Mouse (Mus musculus): ENCODE results near the gene Hpse2. TPM values are rescaled to one million over a fixed set of nuclear protein-coding genes. Genes with fewer than 3 reads are reported as not detected.
A peak's percentile ranks its signal among the peaks of the same experiment; 100 is the strongest.

Gene Hpse2
- total RNA-seq, 1 experiment from 2014 or later = 0.05 TPM

DNA sequence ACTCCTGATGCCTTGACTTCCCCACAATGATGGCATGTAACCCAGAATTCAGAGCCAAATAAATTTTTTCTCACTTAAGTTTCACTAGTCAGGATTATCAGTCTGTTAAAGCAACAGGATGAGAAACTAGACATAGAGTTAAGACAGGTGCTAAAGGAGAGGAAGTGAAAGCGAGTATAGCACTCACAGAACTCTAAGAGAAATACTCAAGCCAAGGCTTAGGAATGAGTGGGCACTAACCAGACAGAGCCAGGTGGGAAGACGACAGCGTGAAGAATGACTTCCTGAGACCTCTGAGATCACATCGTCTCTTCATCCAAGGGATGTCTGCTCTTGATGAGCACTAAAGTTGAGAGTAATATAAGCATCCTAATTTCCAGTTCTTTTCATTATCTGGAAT is 144.2 kb downstream of the Hpse2 start:
- no peak for ATAC-seq (replicated peaks in 1 of 2; ENCODE audit: insufficient read depth in 1 of 2, low FRiP score in 2 of 2, low TSS enrichment in 1 of 2, low read depth in 1 of 2, poor library complexity in 2 of 2, severe bottlenecking in 2 of 2)

GRCm38 (mm10) chr19:43231711-43232110 is 156.4 kb downstream of the Hpse2 start:
- no peak for ATAC-seq (replicated peaks in 1 of 2; ENCODE audit: insufficient read depth in 1 of 2, low FRiP score in 2 of 2, low TSS enrichment in 1 of 2, low read depth in 1 of 2, poor library complexity in 2 of 2, severe bottlenecking in 2 of 2)

- ATAC-seq (replicated peaks in 1 of 2; ENCODE audit: insufficient read depth in 1 of 2, low FRiP score in 2 of 2, low TSS enrichment in 1 of 2, low read depth in 1 of 2, poor library complexity in 2 of 2, severe bottlenecking in 2 of 2) = no peak
These were observed 194.6 kb downstream of the Hpse2 start for GRCm38 (mm10) chr19:43193562-43193961.

- ATAC-seq (replicated peaks in 1 of 2; ENCODE audit: insufficient read depth in 1 of 2, low FRiP score in 2 of 2, low TSS enrichment in 1 of 2, low read depth in 1 of 2, poor library complexity in 2 of 2, severe bottlenecking in 2 of 2) = no peak
These were observed 212.7 kb downstream of the Hpse2 start for GRCm38 (mm10) chr19:43175437-43175965.

DNA sequence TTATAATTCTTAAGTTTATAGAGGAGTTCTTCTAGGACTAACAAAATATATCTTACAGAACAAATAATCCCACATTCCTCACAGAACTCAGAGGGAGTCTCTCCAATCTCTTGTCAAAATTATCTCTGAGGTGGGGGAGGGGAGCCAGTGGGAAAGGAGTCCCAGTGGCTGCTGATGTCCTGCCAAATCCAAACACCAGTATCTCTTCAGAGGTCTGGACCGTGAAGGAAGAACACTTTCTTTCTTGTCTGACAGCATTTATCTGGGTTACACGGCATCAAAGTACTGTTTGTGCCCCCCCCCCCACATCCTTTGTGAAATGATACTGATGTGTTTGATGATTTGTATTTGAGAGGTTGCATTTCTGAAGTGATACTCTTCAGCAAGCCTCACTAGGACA is 213.3 kb downstream of the Hpse2 start:
- no peak for ATAC-seq (replicated peaks in 1 of 2; ENCODE audit: insufficient read depth in 1 of 2, low FRiP score in 2 of 2, low TSS enrichment in 1 of 2, low read depth in 1 of 2, poor library complexity in 2 of 2, severe bottlenecking in 2 of 2)

GRCm38 (mm10) chr19:43156085-43156484 is 232.1 kb downstream of the Hpse2 start:
- ATAC-seq (replicated peaks in 1 of 2; ENCODE audit: insufficient read depth in 1 of 2, low FRiP score in 2 of 2, low TSS enrichment in 1 of 2, low read depth in 1 of 2, poor library complexity in 2 of 2, severe bottlenecking in 2 of 2) = no peak

GRCm38 (mm10) chr19:43155582-43155981 is 232.6 kb downstream of the Hpse2 start:
- ATAC-seq (replicated peaks in 1 of 2; ENCODE audit: insufficient read depth in 1 of 2, low FRiP score in 2 of 2, low TSS enrichment in 1 of 2, low read depth in 1 of 2, poor library complexity in 2 of 2, severe bottlenecking in 2 of 2) = no peak

DNA sequence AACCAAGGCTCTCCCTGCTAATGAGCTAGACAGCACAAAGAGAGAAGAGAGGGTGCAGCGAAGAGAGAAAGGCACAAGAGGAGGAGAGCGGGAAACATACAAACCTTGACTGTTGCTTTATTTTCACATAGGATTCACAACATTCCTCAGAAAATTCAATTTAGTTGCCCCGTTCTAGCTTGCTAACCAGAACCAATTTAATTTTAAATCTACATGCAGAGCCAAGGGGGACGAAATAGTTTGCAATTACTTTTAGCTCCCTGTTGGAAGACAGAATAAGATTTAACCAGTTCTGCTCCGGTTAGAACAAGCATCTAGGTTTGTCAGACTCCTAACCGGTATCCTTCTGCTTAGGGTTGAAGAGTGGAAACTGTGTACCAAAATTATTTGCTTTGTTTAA is 240.3 kb downstream of the Hpse2 start:
- ATAC-seq (replicated peaks in 1 of 2; ENCODE audit: insufficient read depth in 1 of 2, low FRiP score in 2 of 2, low TSS enrichment in 1 of 2, low read depth in 1 of 2, poor library complexity in 2 of 2, severe bottlenecking in 2 of 2) = no peak

- ATAC-seq (replicated peaks in 1 of 2; ENCODE audit: insufficient read depth in 1 of 2, low FRiP score in 2 of 2, low TSS enrichment in 1 of 2, low read depth in 1 of 2, poor library complexity in 2 of 2, severe bottlenecking in 2 of 2) = no peak
These were observed 241.3 kb downstream of the Hpse2 start for GRCm38 (mm10) chr19:43146820-43147219.

- ATAC-seq (replicated peaks in 1 of 2; ENCODE audit: insufficient read depth in 1 of 2, low FRiP score in 2 of 2, low TSS enrichment in 1 of 2, low read depth in 1 of 2, poor library complexity in 2 of 2, severe bottlenecking in 2 of 2) = no peak
These were observed 246.5 kb downstream of the Hpse2 start for GRCm38 (mm10) chr19:43141646-43142045.

DNA sequence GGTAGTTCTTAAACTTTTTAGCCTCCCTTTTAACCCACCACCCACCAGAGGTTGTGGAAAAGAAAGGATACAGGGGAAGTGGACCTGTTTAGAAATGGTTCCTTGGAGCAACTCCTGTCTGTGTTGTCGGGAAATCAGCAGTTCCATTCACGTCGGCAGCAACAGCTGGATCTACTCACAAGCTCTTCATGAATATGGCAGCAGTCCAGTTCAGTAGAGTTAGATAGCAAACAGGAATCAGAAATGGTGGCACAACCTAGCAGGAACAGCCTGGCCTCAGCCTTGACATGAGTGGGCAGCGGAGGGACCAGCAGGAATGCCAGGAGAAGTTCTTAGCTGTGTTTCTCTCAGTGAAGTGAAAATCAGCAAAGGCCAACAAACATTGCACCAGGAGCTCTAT is 278.4 kb downstream of the Hpse2 start:
- no peak for ATAC-seq (replicated peaks in 1 of 2; ENCODE audit: insufficient read depth in 1 of 2, low FRiP score in 2 of 2, low TSS enrichment in 1 of 2, low read depth in 1 of 2, poor library complexity in 2 of 2, severe bottlenecking in 2 of 2)

DNA sequence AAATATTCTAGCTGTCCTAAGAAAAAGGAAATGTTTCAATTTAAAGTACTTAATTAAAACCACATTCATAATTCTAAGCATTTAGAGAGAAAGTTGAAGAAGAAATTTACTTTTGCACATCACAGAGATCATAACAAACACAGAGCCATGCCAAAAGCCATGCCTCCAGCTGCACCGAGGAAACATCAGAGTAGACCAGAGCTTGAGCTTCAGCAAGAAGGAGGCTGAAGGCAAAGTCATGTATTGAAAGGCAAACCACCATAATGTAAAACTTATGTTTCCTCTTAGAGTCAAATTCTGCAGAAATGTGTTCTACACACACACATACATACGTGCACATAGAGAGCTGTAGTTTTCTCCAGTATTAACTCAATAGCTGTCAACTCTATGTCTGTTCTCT is 291.2 kb downstream of the Hpse2 start:
- ATAC-seq (replicated peaks in 1 of 2; ENCODE audit: insufficient read depth in 1 of 2, low FRiP score in 2 of 2, low TSS enrichment in 1 of 2, low read depth in 1 of 2, poor library complexity in 2 of 2, severe bottlenecking in 2 of 2) = no peak

GRCm38 (mm10) chr19:43087216-43087615 is 300.9 kb downstream of the Hpse2 start:
- no peak for ATAC-seq (replicated peaks in 1 of 2; ENCODE audit: insufficient read depth in 1 of 2, low FRiP score in 2 of 2, low TSS enrichment in 1 of 2, low read depth in 1 of 2, poor library complexity in 2 of 2, severe bottlenecking in 2 of 2)

GRCm38 (mm10) chr19:43064155-43064554 is 324.0 kb downstream of the Hpse2 start:
- ATAC-seq (replicated peaks in 1 of 2; ENCODE audit: insufficient read depth in 1 of 2, low FRiP score in 2 of 2, low TSS enrichment in 1 of 2, low read depth in 1 of 2, poor library complexity in 2 of 2, severe bottlenecking in 2 of 2) = no peak

DNA sequence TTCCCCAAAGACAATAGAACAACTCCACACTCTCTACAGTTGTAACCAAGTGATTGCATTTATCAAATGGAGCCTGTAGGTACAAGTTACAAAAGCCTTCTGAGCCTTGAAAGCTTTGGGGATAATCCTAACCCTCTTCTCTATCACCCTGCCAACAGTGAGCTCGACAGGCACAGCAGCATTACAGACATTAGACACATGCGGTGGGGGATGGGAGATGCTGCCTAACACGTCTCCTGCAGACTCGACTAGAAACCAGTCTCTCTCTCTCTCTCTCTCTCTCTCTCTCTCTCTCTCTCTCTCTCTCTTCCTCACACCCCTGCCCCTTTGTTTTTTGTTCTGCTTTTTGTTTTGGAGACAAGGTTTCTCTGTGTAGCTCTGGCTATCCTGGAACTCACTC is 343.6 kb downstream of the Hpse2 start:
- no peak for ATAC-seq (replicated peaks in 1 of 2; ENCODE audit: insufficient read depth in 1 of 2, low FRiP score in 2 of 2, low TSS enrichment in 1 of 2, low read depth in 1 of 2, poor library complexity in 2 of 2, severe bottlenecking in 2 of 2)

DNA sequence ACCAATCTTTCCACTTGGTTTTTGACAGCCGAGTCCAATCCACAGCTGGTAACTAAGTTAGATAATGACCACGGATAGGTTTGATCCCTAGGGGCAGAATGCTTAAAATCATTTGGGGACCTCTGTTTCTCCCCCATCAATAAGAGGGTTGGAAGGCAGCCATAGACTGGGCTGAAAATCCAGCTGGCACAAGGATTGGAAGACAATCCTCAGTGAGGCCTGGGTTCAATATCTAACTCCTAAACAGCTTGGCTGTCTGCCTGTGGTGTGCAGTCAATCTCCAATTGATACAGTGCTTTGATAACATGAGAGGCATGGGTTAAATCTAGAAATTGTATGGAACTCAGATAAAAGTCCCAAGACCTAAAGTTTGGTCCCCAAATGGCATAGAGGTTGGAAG is 345.4 kb downstream of the Hpse2 start:
- no peak for ATAC-seq (replicated peaks in 1 of 2; ENCODE audit: insufficient read depth in 1 of 2, low FRiP score in 2 of 2, low TSS enrichment in 1 of 2, low read depth in 1 of 2, poor library complexity in 2 of 2, severe bottlenecking in 2 of 2)

GRCm38 (mm10) chr19:43042211-43042610 is 345.9 kb downstream of the Hpse2 start:
- ATAC-seq (replicated peaks in 1 of 2; ENCODE audit: insufficient read depth in 1 of 2, low FRiP score in 2 of 2, low TSS enrichment in 1 of 2, low read depth in 1 of 2, poor library complexity in 2 of 2, severe bottlenecking in 2 of 2) = no peak

GRCm38 (mm10) chr19:43036381-43036780 is 351.8 kb downstream of the Hpse2 start:
- peak; percentile 94 to 96 for ATAC-seq (replicated peaks in 1 of 2; ENCODE audit: insufficient read depth in 1 of 2, low FRiP score in 2 of 2, low TSS enrichment in 1 of 2, low read depth in 1 of 2, poor library complexity in 2 of 2, severe bottlenecking in 2 of 2)

- ATAC-seq (replicated peaks in 1 of 2; ENCODE audit: insufficient read depth in 1 of 2, low FRiP score in 2 of 2, low TSS enrichment in 1 of 2, low read depth in 1 of 2, poor library complexity in 2 of 2, severe bottlenecking in 2 of 2) = peak; percentile 53; a peak in 2 of 4 replicates
These were observed 360.9 kb downstream of the Hpse2 start for GRCm38 (mm10) chr19:43027305-43027704.
